Mouse (Mus musculus) cortical plate, adult 2 months (tissue): ENCODE measurements around the gene Tmem102.

Experiments used
- CTCF ChIP-seq: fragments of 200-500 bp; IDR thresholded peaks from 2 replicates; pipeline ENCODE4 v1.5.1; 2011; ENCODE audit warnings: mild to moderate bottlenecking, control low read depth, low read length; ENCODE audit not compliant: insufficient read depth; ENCODE audit errors: extremely low read depth
- POLR2A ChIP-seq: fragments of 200-500 bp; IDR thresholded peaks from 2 replicates; pipeline ENCODE4 v1.6.1; 2011; ENCODE audit warnings: mild to moderate bottlenecking, low read length, control low read depth; ENCODE audit not compliant: insufficient read depth; ENCODE audit errors: extremely low read depth

DNA sequence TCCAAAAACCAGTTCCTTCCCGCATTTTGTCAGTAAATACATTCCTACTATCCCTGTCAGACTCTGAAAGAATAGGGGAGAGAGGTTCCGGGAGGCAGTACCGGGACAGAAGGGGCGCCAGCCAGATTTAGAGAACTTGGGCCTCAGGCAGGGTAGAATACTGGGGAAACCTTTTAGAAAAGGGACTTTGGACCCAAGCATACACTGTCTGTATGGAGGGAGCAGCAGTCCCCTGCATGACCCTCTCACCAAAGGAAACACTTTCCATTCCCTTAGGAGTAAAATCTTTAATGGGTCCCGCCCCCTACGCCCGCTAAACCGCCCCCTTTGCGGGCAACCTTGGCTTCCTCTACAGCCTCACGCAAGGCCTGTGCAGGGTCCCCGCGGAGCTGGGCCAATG is 2.1 kb downstream of the Tmem102 start:
- TF ChIP-seq CTCF (no peak), POLR2A (no peak)
